Comparison of ENCODE assay signal across 25 mouse cellular contexts in genomic region chr14:71200917-71201316, GRCm38 (mm10).
A peak's percentile ranks its signal among the peaks of the same experiment; 100 is the strongest.
DNase-seq lines count a peak whose midpoint lies in the region; ATAC-seq and TF ChIP-seq lines count a peak whose summit lies in the region.
"Had no signal": no experiment of that assay in that cellular context is flagged by ENCODE, and none has a peak within 500 bp of the region (broad histone marks: within the 10 kb centered on the region; RNA-seq: fewer than 3 reads in every experiment).

No protein-coding gene starts in this region.

- H3K4me1 ChIP-seq in MEL (ENCODE audit: control insufficient read depth in 1 of 2, insufficient read depth in 2 of 2, low read length in 2 of 2) = peaks cover 16 to 43% of the 10 kb centered on the region in 2 experiments
- peaks cover 24% of the 10 kb centered on the region for H3K4me1 ChIP-seq in liver, embryonic 11.5 days (replicated peaks; ENCODE audit: control insufficient read depth, insufficient read depth, low read length)
- H3K4me1 ChIP-seq in liver, embryonic 15.5 days (replicated peaks) = peaks cover 28% of the 10 kb centered on the region
- no peaks in the 10 kb centered on the region for H3K4me1 ChIP-seq in intestine, embryonic 15.5 days (replicated peaks)
- H3K4me1 ChIP-seq: embryonic facial prominence, embryonic 15.5 days; forebrain, embryonic 10.5 days; hindbrain, embryonic 13.5 days had no signal

- peak overlapping the region; percentile 12; the same call in 1 of the 2 replicates for H3K4me2 ChIP-seq in liver, embryonic 11.5 days
- H3K4me2 ChIP-seq in liver, embryonic 15.5 days = no peak overlapping the region
- no peak overlapping the region for H3K4me2 ChIP-seq in intestine, embryonic 15.5 days (replicated peaks)
- H3K4me2 ChIP-seq: embryonic facial prominence, embryonic 15.5 days; hindbrain, embryonic 13.5 days had no signal

- peak in 1 of 2 experiments; percentile 47; a peak in 1 of 4 replicates for TF ChIP-seq POLR2A in MEL (IDR thresholded peaks at IDR 0.05; ENCODE audit: control insufficient read depth in 1 of 2, insufficient read depth in 1 of 2, low read depth in 1 of 2, low read length in 2 of 2, poor library complexity in 1 of 2)

- no peak for TF ChIP-seq CTCF in MEL (IDR thresholded peaks at IDR 0.05 in 2 of 3, conservative IDR thresholded peaks at IDR 0.05 in 1 of 3; ENCODE audit: control insufficient read depth in 1 of 3, insufficient read depth in 1 of 3, low read depth in 2 of 3, low read length in 3 of 3, poor library complexity in 1 of 3, severe bottlenecking in 1 of 3)

- TF ChIP-seq EP300 in MEL (IDR thresholded peaks at IDR 0.05; ENCODE audit: low read depth in 1 of 2, low read length in 2 of 2) = peak; percentile 98 to 99

- no peak; the same call in 1 of the 2 replicates for TF ChIP-seq RAD21 in MEL (IDR thresholded peaks at IDR 0.05; ENCODE audit: low read depth, low read length)

- peak overlapping the region in 1 of 2 experiments; percentile 28; a peak in 1 of 4 replicates for H3K4me3 ChIP-seq in MEL (ENCODE audit: control insufficient read depth in 1 of 2, insufficient read depth in 1 of 2, low read depth in 2 of 2, low read length in 2 of 2)
- H3K4me3 ChIP-seq in liver, embryonic 11.5 days (ENCODE audit: low read depth, low read length) = no peak overlapping the region
- no peak overlapping the region for H3K4me3 ChIP-seq in liver, embryonic 15.5 days (replicated peaks)
- no peak overlapping the region for H3K4me3 ChIP-seq in intestine, embryonic 15.5 days (replicated peaks)
- H3K4me3 ChIP-seq: embryonic facial prominence, embryonic 15.5 days; erythroblast, embryonic 14.5 days; forebrain, embryonic 10.5 days; heart, embryonic 10.5 days; hindbrain, embryonic 13.5 days had no signal

- peak; percentile 88 for DNase-seq in MEL (ENCODE audit: low read depth, low spot score)
- DNase-seq in liver, embryonic 11.5 days (ENCODE audit: low spot score) = no peak
- DNase-seq in left cerebral cortex, postnatal 14 days (ENCODE audit: low spot score in 2 of 2) = no peak
- DNase-seq in spleen, postnatal 14 days (ENCODE audit: low spot score in 2 of 2) = no peak
- DNase-seq: adrenal gland, adult 2 months; adrenal gland, postnatal 25 days; B cell, adult 2 months; cerebellum, adult 18-20 months; cerebellum, adult 9-11 months; embryo, embryonic 11 days; gastrocnemius, postnatal 10 days; heart, adult 18-20 months; heart, postnatal 10 days had no signal

- 59% methylated on average over 1 of the region's 1 CpGs for WGBS in liver, embryonic 11.5 days
- WGBS in liver, embryonic 15.5 days (ENCODE audit: insufficient replicate concordance) = 14% methylated on average over 1 of the region's 1 CpGs
- WGBS in intestine, embryonic 15.5 days = 94% methylated on average over 1 of the region's 1 CpGs

- H3K9ac ChIP-seq in MEL (ENCODE audit: control insufficient read depth, low read depth, low read length, poor library complexity, severe bottlenecking) = peak overlapping the region; percentile 61
- H3K9ac ChIP-seq in liver, embryonic 11.5 days (ENCODE audit: low read depth, low read length) = no peak overlapping the region
- no peak overlapping the region for H3K9ac ChIP-seq in liver, embryonic 15.5 days
- no peak overlapping the region for H3K9ac ChIP-seq in intestine, embryonic 15.5 days
- H3K9ac ChIP-seq: embryonic facial prominence, embryonic 15.5 days; hindbrain, embryonic 13.5 days had no signal

- ATAC-seq in liver, embryonic 11.5 days (replicated peaks; ENCODE audit: low FRiP score) = peak; percentile 79
- peak; percentile 56 for ATAC-seq in liver, embryonic 15.5 days (ENCODE audit: insufficient read depth)
- ATAC-seq in megakaryocyte-erythroid progenitor cell, adult 5-6 weeks (replicated peaks; ENCODE audit: low FRiP score, low TSS enrichment, poor library complexity, severe bottlenecking) = peak; percentile 64
- ATAC-seq in intestine, embryonic 15.5 days = no peak
- ATAC-seq: CD4-positive, CD25-positive, alpha-beta regulatory T cell, adult 4 months; forebrain, embryonic 16.5 days; hindbrain, postnatal 0 days had no signal

- intact Hi-C loops in left cerebral cortex, postnatal 14 days (cut with DNase I) = no loop called here

- H3K9me3 ChIP-seq in MEL (replicated peaks; ENCODE audit: insufficient read depth, low read length) = no peaks in the 10 kb centered on the region
- no peaks in the 10 kb centered on the region for H3K9me3 ChIP-seq in liver, embryonic 11.5 days (ENCODE audit: control insufficient read depth, low read length)
- no peaks in the 10 kb centered on the region for H3K9me3 ChIP-seq in liver, embryonic 15.5 days (replicated peaks)
- H3K9me3 ChIP-seq in intestine, embryonic 15.5 days = no peaks in the 10 kb centered on the region
- H3K9me3 ChIP-seq: embryonic facial prominence, embryonic 15.5 days; forebrain, embryonic 10.5 days; heart, embryonic 10.5 days; hindbrain, embryonic 13.5 days had no signal

- no peaks in the 10 kb centered on the region for H3K79me2 ChIP-seq in MEL (ENCODE audit: control insufficient read depth, insufficient read depth, low read length, poor library complexity)

- peaks cover 0 to 41% of the 10 kb centered on the region in 2 experiments; a peak in 2 of 4 replicates for H3K36me3 ChIP-seq in MEL (ENCODE audit: control insufficient read depth in 1 of 2, insufficient read depth in 2 of 2, low read length in 2 of 2)
- H3K36me3 ChIP-seq in liver, embryonic 11.5 days (ENCODE audit: control insufficient read depth, insufficient read depth, low read length) = no peaks in the 10 kb centered on the region
- H3K36me3 ChIP-seq in liver, embryonic 15.5 days (replicated peaks) = no peaks in the 10 kb centered on the region
- no peaks in the 10 kb centered on the region for H3K36me3 ChIP-seq in intestine, embryonic 15.5 days
- H3K36me3 ChIP-seq: embryonic facial prominence, embryonic 15.5 days; forebrain, embryonic 10.5 days; G1E; heart, embryonic 10.5 days; hindbrain, embryonic 13.5 days had no signal

- peak overlapping the region; percentile 99 for H3K27ac ChIP-seq in MEL (ENCODE audit: control insufficient read depth, low read depth, low read length)
- H3K27ac ChIP-seq in liver, embryonic 11.5 days (ENCODE audit: low read depth, low read length) = no peak overlapping the region
- H3K27ac ChIP-seq in liver, embryonic 15.5 days (replicated peaks) = no peak overlapping the region
- H3K27ac ChIP-seq in intestine, embryonic 15.5 days = no peak overlapping the region
- H3K27ac ChIP-seq: embryonic facial prominence, embryonic 15.5 days; forebrain, embryonic 10.5 days; heart, embryonic 10.5 days; hindbrain, embryonic 13.5 days; hindbrain, postnatal 0 days had no signal

- H3K27me3 ChIP-seq in MEL (ENCODE audit: control insufficient read depth in 1 of 2, insufficient read depth in 2 of 2, low read length in 2 of 2) = no peaks in the 10 kb centered on the region
- no peaks in the 10 kb centered on the region for H3K27me3 ChIP-seq in liver, embryonic 11.5 days (replicated peaks; ENCODE audit: control insufficient read depth, insufficient read depth, low read length)
- no peaks in the 10 kb centered on the region for H3K27me3 ChIP-seq in liver, embryonic 15.5 days
- H3K27me3 ChIP-seq in intestine, embryonic 15.5 days (replicated peaks) = no peaks in the 10 kb centered on the region
- H3K27me3 ChIP-seq: embryonic facial prominence, embryonic 15.5 days; hindbrain, embryonic 13.5 days had no signal

TF ChIP-seq in MEL, 35 proteins besides CTCF, POLR2A, EP300 and RAD21 (continues in another document):
- TF ChIP-seq ZKSCAN1 (IDR thresholded peaks at IDR 0.05; ENCODE audit: low read depth, low read length) = no peak
- peak; percentile 79; the same call in 1 of the 2 replicates for TF ChIP-seq MAZ (IDR thresholded peaks at IDR 0.05; ENCODE audit: low read depth, low read length)
- no peak for TF ChIP-seq GABPA (IDR thresholded peaks at IDR 0.05; ENCODE audit: low read depth, low read length)
- TF ChIP-seq ETS1 (IDR thresholded peaks at IDR 0.05; ENCODE audit: low read depth, low read length) = peak; percentile 93
- TF ChIP-seq CHD2 (IDR thresholded peaks at IDR 0.05; ENCODE audit: low read length) = peak; percentile 55
- TF ChIP-seq ZMIZ1 (IDR thresholded peaks at IDR 0.05; ENCODE audit: low read depth, low read length) = 0 out of 2 replicates have a peak, but pooled peaks have one; percentile 17
- TF ChIP-seq KAT2A (conservative IDR thresholded peaks at IDR 0.05; ENCODE audit: low read depth, low read length) = no peak
- TF ChIP-seq HCFC1 (IDR thresholded peaks at IDR 0.05; ENCODE audit: low read depth, low read length) = no peak
- TF ChIP-seq USF1 (IDR thresholded peaks at IDR 0.05; ENCODE audit: low read depth, low read length) = no peak
- peak; percentile 97 for TF ChIP-seq GATA1 (IDR thresholded peaks at IDR 0.05; ENCODE audit: low read depth, low read length)
- TF ChIP-seq USF2 (IDR thresholded peaks at IDR 0.05; ENCODE audit: borderline replicate concordance in 1 of 2, insufficient read depth in 1 of 2, low read depth in 1 of 2, low read length in 2 of 2) = no peak
- TF ChIP-seq TCF12 (IDR thresholded peaks at IDR 0.05; ENCODE audit: low read depth, low read length) = peak; percentile 95
- peak; percentile 94 for TF ChIP-seq RCOR1 (IDR thresholded peaks at IDR 0.05; ENCODE audit: low read depth, low read length)
- TF ChIP-seq MXI1 (IDR thresholded peaks at IDR 0.05; ENCODE audit: low read depth, low read length) = peak; percentile 77
- peak; percentile 82 for TF ChIP-seq BHLHE40 (IDR thresholded peaks at IDR 0.05; ENCODE audit: borderline replicate concordance, low read depth, low read length)
- peak; percentile 65 for TF ChIP-seq MAX (IDR thresholded peaks at IDR 0.05; ENCODE audit: low read length)
- no peak for TF ChIP-seq NELFE (IDR thresholded peaks at IDR 0.05; ENCODE audit: low read depth, low read length)
- TF ChIP-seq MAFK (IDR thresholded peaks at IDR 0.05; ENCODE audit: borderline replicate concordance, low read depth, low read length) = peak; percentile 74
- no peak for TF ChIP-seq UBTF (IDR thresholded peaks at IDR 0.05; ENCODE audit: borderline replicate concordance, insufficient read depth, low read depth, low read length)
- TF ChIP-seq MYC (IDR thresholded peaks at IDR 0.05; ENCODE audit: low read depth, low read length) = peak; percentile 90
- no peak for TF ChIP-seq ELF1 (IDR thresholded peaks at IDR 0.05; ENCODE audit: low read depth, low read length)
- TF ChIP-seq POLR2AphosphoS5 (IDR thresholded peaks at IDR 0.05; ENCODE audit: borderline replicate concordance, low read depth, low read length) = no peak
- TF ChIP-seq NRF1 (IDR thresholded peaks at IDR 0.05; ENCODE audit: insufficient read depth, low read depth, low read length, poor library complexity, severe bottlenecking) = no peak
- TF ChIP-seq E2F4 (IDR thresholded peaks at IDR 0.05; ENCODE audit: borderline replicate concordance, low read depth, low read length) = no peak
- TF ChIP-seq CHD1 (IDR thresholded peaks at IDR 0.05; ENCODE audit: low read depth, low read length) = no peak
- TF ChIP-seq SIN3A (IDR thresholded peaks at IDR 0.05; ENCODE audit: low read length) = peak; percentile 85
- TF ChIP-seq MYB (IDR thresholded peaks at IDR 0.05; ENCODE audit: low read depth, low read length) = peak; percentile 92
